Mouse (Mus musculus) bone marrow, adult 2 months (tissue): ENCODE measurements at regions not wholly inside any gene's neighbourhood (a gene's known extent, or its start where the extent isn't known, plus 50 kb on each side); places are given as distances from the start of the nearest gene placed in this dataset.

Experiments
- H3K27ac ChIP-seq: fragments of 200-500 bp; 2 replicates; pipeline ENCODE4 v1.5.1; 2012; ENCODE audit warnings: low read depth, mild to moderate bottlenecking, control low read depth, inconsistent platforms, low read length; ENCODE audit not compliant: control insufficient read depth, poor library complexity, insufficient read depth
- H3K4me1 ChIP-seq: fragments of 200-500 bp; 2 replicates; pipeline ENCODE4 v1.6.1; 2011; ENCODE audit warnings: low read length; ENCODE audit not compliant: control insufficient read depth, insufficient read depth
- H3K4me3 ChIP-seq: fragments of 200-500 bp; replicated peaks from 2 replicates; pipeline ENCODE3; 2011; ENCODE audit warnings: mild to moderate bottlenecking, low read depth, low read length, control low read depth; ENCODE audit not compliant: control insufficient read depth
- CTCF ChIP-seq: fragments of 200-500 bp; IDR thresholded peaks from 2 replicates; pipeline ENCODE4 v1.5.1; 2011; ENCODE audit warnings: low read length, control low read depth; ENCODE audit not compliant: control insufficient read depth, insufficient read depth
- POLR2A ChIP-seq: fragments of 200-500 bp; IDR thresholded peaks from 2 replicates; pipeline ENCODE4 v1.6.1; 2011; ENCODE audit warnings: low read depth, mild to moderate bottlenecking, control low read depth, low read length, borderline replicate concordance; ENCODE audit not compliant: control insufficient read depth
- WGBS: fragments of 180-500 bp; shearing (Covaris S2); methylation state at CpG from one replicate; pipeline ENCODE4 v1.1.7; 2018; 5-methylcytosine and 5-hydroxymethylcytosine counted together

DNA sequence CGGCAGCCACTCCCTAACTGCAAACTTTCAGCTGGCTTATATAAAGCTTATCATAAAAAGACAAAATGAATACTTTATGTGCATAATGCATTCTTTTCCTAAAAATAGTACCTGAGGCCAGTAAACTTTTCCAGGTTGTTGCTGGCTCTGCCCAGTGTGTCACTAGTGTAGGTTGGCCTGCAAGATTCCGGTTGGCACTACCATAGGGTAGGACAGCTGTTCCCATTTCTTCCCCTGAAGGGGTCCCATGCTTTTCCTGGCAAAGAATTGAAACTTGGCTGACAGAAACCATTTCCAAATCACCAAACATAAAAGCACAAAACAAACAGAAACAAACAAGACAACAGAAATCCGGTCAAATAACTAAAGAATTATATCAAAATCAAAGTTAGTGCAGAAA, 789.6 kb upstream of the Adgrl4 start:
- no peak for TF ChIP-seq POLR2A
- 85% methylated on average over 3 of the region's 3 CpGs for WGBS
- no peaks in the 10 kb centered on the region for H3K4me1 ChIP-seq
- no peak overlapping the region for H3K27ac ChIP-seq
- no peak overlapping the region for H3K4me3 ChIP-seq

- no peak for TF ChIP-seq POLR2A
- no peak for TF ChIP-seq CTCF
- Histone ChIP-seq H3K4me1 (no peaks in the 10 kb centered on the region), H3K4me3 (no peak overlapping the region), H3K27ac (no peak overlapping the region)
- 69% methylated on average over 3 of the region's 3 CpGs for WGBS
Observed at GRCm38 (mm10) chr3:150649783-150650565, 787.7 kb upstream of the Adgrl4 start.

- Histone ChIP-seq H3K4me3 (no peak overlapping the region), H3K27ac (no peak overlapping the region), H3K4me1 (no peaks in the 10 kb centered on the region)
- 88% methylated on average over 5 of the region's 5 CpGs for WGBS
- TF ChIP-seq POLR2A = no peak
- TF ChIP-seq CTCF = no peak
Observed at GRCm38 (mm10) chr3:150695751-150696150, 741.9 kb upstream of the Adgrl4 start.

DNA sequence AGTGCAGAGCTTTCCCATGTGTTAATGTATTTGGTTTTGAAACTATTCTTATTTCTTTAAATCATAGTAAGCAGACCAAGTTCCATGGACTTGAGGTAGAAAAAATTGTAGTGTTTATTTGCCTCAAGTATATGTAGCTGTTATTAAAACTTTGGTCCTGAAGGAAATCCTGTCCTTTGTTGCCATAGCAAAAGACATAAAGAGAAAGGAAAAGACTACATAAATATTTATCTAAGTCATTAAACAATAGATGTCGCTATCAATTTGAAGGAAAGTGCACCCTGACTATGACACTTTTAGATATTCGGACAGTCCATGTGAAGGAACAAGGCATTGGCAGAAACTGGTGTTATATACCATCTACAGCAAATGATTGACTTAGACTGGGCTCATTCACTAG, 737.7 kb upstream of the Adgrl4 start:
- no peak for TF ChIP-seq CTCF
- no peak for TF ChIP-seq POLR2A
- H3K4me1 ChIP-seq = no peaks in the 10 kb centered on the region
- no peak overlapping the region for H3K4me3 ChIP-seq
- 71% methylated on average over 2 of the region's 2 CpGs for WGBS
- no peak overlapping the region for H3K27ac ChIP-seq
